Mouse (Mus musculus) embryo, embryonic 10.5 days (tissue): ENCODE measurements around the gene B430306N03Rik.
A peak's percentile ranks its signal among the peaks of the same experiment; 100 is the strongest.
"Not testable (repeated sequence)": the region's sequence is repeated elsewhere in the genome, so short reads cannot be mapped to it uniquely, and the experiment has no call there.

ENCODE experiments used
- DNase-seq: peaks from one replicate; pipeline ENCODE4 v3.0.0-alpha.2; 2015; ENCODE audit warnings: low spot score

Gene B430306N03Rik

DNA sequence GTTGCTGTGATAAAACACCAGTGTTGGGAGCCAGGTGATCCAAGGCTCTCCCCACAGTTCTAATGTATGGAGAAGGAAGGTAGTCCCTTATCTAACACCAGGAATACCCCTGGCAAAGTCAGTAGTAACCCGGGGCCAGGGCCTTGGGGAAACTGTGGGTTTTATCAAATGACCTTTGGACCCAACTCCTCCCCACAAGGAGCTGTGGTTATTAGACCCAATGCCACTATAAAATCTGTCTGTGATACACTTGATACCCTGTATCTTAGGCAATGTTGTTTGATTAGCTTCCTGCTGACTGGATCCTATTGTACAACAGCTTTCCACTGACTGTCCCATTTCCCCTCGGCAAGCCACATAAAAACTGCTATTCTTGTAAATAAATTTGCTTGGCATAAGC, 3.8 kb upstream of the B430306N03Rik start:
- no peak for DNase-seq

DNA sequence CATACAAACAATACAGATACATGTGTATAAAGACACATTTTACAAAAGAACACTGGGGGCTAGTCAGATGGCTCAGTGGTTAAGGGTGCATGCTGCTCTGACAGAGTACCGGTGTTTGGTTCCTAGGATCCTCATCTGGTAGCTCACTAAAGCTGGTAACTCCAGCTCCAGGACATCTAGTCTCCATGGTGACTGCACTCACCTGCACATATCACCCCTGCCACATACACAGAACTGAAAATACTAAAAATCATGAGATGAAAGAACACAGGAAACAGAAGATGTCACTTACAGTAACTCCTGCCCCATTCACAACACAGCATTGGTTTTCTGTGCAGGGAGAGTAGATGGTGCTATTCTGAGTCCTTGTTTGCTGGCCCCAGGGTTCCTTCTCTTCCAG, 2.7 kb downstream of the B430306N03Rik start:
- no peak for DNase-seq

DNA sequence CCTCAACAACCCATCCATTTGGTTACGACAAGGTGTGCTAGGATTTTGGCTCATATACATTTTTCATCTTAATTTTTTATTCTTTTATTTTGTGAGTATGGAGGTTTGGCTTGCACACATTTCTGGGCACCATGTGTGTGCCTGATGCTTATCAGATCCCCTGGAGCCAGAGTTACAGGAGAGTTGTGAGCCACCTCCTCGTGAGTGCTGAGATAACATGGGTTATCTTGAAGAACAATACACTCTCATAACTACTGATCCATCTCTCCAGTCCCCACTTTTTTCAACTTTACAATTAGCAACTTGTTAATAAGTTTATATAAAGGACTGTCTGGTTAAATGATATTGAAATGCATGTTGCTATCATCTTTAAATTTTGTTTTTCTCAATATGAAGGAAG, 5.3 kb downstream of the B430306N03Rik start:
- DNase-seq, result no peak

DNA sequence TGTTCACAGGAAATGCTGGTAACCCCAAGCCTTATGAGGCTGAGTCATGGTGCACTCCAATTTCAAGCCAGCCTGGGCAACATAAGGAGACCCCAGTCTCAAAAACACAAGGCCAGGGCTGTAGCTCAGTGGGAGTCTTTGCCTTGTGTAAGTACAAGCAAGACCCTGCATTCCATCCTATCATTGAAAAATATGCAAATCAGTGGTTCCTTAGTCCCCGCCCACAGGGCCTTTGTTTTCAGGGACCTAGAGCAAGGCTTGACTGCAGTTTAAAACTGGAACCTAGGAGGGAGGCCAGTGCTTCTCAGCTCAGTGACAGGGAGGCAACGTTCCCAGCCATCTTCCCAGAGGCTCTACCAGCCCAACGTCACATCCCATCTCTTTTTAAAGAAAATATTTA, 7.3 kb downstream of the B430306N03Rik start:
- DNase-seq, result peak; percentile 27

DNA sequence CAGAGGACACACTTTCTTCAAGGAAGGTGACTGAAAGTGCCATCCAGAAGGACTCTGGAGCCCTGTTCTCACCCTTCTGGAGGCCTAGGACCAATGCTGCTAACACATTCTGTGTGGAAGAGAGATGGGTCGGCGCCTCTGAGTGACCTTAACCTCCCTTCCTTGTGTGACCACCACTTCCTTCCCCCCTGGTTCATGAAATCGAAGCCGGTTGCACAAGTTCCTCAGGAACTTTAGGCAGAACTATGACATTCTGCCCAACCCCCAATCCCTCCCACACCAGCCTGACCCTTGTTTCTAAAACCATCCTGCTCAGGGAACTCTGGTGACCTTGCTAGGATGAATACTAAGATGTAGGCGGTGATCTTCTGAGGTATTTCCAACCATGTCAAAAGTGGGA, 8.3 kb downstream of the B430306N03Rik start:
- DNase-seq, result no peak

DNA sequence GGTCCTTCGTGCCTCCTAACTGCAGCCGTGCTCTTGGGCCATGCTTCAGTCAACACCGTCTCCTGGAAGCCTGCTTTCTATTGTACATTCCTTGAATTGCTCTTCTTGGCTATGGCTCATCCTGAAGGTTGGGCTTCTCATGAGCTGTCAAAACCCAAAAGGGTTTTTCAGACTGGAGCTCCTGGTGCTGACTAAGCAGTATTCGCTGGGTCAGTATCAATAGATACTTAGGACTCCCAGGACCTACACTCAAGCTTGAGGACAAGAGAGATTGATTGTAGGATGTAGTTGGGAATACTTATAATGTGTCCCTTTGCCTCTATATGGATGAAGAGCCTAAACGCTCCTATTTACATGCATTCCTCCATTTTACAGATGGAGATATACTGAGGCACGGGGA, 9.2 kb downstream of the B430306N03Rik start:
- DNase-seq, result no peak

DNA sequence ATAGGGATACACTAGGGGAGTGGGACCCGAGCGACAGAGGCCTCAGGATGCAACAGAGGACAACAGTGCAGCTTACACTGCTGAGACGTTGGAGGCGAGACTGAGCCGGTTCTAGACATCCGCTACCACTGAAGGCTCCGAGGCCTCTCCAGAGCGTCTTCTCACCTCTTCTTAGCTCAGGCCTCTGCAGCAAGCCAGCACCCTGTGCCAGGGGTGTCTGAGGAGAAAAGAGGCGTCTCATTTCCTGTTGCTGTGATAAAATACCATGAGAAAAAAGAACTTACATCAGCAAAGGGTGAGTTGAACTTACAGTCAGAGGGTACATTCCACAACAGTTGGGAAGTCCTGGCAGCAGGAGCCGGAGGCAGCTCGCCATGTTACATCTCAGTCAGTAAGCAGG, 9.7 kb downstream of the B430306N03Rik start:
- no peak for DNase-seq

DNA sequence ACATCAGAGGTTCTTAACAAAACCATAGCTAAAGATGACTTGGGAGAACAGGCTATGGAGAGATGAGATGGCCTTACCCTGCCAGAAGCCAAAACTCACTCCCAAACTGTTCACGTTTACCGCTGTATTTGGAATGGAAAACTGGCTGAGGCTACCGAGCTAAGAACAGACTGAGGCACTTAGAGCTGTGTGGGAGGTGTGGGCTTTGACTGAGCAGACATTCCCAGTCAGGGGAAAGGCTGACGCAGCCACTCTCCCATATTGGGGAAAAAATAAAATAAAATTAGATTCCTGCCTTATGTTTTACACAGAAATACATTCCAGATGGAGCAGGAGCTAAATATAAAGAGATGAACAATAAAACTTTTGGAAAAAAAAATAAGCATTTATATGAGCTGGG, 10.7 kb downstream of the B430306N03Rik start:
- DNase-seq, result no peak

DNA sequence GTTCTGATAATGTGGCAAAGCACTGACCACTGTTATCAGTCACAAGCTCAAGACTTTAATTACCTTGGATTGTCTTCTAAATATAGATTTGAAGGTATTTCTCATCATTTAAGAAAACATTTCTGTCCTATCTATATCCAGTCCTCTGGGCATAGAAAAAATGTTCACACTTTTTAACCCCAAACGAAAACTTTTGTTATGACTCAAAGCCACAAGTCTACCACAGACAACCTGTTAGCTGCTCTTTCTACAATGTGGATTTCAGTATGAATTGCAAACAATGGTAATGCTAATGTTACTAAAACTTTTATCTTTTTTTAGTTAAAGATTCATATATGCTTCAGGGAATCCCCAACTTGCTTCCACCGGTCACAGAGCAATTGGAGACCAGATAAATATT, 16.6 kb downstream of the B430306N03Rik start:
- DNase-seq, result no peak

DNA sequence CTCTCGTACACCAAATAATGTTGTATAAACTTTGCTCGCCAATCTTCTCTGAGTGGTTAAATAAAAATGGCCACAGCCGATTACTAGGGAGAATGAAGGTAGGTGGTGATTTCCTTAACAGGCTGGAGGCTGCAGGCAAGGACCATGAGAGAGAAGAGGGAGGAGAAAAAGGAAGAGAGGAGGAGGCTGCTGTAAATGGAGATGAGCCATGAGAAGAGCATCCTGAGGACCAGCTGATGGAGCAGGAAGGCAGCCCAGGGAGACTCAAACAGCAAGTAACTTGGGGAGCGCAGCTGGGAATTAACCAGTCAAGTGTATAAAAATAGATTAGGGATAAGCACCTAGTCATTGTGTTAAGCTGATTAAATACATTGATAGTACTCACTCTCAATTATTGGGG, 18.2 kb downstream of the B430306N03Rik start:
- DNase-seq, result no peak

DNA sequence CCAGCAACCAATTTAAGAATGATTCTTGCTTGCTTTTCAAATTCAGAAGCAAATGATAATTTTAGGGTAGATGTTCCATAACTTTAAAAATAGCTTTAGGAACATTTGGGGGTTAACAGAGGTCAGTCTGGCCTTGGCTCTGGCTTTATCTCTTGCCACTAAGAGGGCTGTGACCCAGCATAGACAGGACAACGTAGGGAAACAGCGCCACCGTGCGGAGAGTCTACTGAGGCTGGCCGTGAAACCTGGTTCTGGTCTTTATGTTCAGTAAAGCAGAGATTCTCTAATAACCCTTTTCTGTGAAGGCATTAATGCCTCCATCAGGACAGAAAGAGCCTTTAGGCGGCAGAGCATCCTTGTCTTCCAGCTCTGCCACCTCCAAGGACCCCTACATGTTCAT, 20.9 kb downstream of the B430306N03Rik start:
- DNase-seq, result peak; percentile 90

DNA sequence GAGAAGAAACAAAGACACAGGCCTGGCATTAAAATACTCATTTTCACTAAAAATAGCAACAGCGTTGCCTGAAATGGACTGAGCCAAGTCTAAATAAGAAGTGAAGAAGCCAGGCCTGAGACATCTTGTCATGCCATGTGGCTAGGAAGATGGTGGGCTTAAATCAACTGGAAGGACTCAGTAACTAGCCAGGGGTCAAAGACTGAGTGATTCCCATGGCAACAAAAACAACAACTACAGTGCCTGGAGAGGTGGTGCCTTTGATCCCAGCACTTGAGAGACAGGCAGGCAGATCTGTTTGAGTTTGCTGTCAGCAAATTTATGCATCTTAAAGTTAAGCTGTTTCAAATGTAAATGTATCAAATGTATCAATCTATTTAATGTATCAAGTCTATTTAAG, 24.3 kb downstream of the B430306N03Rik start:
- peak; percentile 50 for DNase-seq

DNA sequence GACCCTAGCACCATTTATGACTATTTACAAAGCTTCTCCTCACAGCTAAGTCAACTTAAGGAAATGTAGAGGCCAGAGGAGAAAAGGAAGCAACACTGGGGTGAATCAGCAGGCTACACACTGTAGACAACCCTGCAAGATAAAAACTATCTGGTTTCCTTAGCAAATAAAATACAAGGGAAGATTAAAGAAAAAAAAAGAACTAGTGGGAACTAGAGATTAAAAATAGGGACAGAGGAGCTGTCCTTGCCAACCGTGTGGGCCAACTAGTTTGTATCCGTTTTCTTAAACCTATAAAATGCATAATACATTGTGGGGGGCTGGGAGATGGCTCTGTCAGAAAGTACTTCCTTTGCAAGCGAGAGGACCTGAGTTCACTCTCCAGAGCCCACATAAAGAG, 26.0 kb downstream of the B430306N03Rik start:
- no peak for DNase-seq

DNA sequence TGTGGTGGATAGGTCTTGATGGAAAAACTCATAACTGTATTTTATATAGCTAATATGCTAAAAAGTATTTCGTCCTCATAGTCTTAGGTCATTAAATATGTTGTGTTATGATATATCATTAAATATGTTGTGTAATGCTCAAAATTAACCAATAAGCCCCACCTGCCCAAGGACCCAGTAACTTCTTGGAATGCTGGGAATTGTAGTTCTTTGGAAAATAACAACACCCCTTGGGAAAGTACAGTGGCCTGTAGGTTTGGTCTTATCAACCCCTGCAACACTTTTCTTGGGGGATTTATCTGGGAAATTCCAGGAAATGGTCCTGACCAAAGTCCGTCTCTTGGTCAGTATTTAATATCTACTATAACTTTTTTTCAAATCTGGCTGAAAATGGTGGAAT, 27.1 kb downstream of the B430306N03Rik start:
- DNase-seq, result no peak

DNA sequence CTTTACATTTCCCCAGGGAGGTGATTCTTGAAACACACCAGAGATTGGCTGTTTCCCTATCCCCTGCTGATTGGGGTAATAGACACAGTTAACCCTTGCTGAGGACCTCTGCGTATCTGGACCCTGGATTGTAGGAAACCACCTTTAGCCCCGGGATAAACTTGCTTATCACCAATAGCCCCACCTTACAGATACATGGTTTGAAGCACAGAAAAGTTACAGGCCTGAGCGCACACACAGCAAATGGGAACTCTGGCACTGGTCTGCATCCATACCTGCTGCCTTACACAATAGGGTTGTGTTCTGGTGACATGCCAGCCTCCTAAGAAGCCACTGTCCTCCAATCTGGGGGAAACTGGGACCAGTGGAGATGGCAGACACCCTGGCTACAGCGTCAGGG, 29.9 kb downstream of the B430306N03Rik start:
- DNase-seq, result no peak

DNA sequence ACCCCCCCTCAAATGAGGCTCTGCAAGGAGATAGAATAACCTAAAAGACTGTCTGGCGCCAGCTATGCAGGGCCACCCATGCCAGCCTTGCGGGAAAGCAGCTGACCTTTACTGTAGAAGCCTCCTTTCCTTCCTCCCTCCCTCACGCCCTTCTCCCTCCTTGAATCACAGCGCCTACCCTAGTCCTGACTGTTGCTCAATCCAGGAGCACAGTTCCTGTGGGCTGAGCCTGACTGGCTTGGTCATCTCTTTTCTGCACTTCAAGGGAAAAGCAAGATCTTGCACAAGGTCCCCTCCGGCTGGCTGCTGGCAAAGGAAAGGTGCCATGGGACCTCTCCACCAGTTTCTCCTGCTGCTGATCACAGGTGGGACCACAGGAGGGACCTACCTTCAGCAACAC, 30.3 kb downstream of the B430306N03Rik start, which contains the start of gene Trem2:
Gene Trem2, plus strand, starts transcription at position 171 of the 400 bp plus-strand sequence.
- no peak for DNase-seq

DNA sequence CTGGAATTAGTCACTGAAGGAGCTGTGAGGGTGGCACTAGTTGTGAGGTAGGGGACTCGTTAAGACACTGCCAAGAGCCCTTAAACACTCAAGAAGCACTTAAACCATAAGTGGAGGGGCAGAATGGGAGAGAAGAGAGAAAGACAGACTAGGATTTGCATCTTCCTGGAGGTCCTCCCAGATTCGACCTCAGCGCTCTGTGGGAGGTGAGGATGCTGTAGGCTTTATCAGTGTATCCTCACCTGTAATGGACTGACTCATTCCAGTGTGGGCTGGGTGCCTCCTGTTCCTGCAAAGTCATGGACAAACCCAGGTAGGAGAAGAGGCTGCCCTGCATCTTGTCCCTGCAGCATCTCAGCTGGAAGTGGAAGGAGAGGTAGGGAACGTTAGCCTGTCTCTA, 30.9 kb downstream of the B430306N03Rik start:
- no peak for DNase-seq

DNA sequence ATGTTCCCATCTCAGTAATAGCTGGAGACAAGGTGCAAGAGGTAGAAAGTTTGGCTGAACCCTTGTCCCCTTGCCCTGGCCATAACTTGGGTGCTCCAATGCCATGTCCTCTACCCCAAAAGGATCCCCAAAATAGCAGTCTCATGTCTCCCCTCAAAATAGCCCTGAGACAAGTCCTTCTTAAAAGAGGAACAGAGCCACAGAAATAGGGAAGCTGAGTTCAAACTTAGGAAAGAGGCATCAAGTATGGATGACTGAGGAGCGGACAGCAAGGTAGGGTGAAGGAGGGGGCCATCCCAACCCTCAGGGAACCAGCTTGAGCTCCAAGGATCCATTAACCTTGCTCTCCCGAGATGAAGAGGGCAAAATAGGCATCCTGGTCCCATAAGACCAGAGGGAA, 31.3 kb downstream of the B430306N03Rik start:
- DNase-seq, result no peak

DNA sequence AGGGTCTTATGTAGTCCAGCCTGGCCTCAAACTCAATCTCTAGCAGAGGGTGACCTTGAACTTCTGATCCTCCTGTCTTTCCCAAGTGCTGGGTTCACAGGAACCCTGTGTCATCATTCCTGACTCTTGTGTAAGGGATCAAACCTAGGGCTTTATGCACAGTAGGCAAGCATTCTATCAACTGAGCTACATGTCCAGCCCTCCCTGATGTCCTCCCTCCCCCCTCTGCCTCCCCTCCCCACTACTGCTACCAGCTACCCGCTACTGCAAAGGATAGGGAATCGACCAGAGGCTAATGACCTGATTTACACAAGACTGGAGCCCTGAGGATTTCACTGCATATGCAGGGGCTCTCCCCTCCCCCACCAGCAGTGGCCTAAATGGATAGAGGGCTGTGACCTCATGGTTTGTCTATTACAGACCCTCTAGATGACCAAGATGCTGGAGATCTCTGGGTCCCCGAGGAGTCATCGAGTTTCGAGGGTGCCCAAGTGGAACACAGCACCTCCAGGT, 34.8 kb downstream of the B430306N03Rik start:
- peak; percentile 4 for DNase-seq

DNA sequence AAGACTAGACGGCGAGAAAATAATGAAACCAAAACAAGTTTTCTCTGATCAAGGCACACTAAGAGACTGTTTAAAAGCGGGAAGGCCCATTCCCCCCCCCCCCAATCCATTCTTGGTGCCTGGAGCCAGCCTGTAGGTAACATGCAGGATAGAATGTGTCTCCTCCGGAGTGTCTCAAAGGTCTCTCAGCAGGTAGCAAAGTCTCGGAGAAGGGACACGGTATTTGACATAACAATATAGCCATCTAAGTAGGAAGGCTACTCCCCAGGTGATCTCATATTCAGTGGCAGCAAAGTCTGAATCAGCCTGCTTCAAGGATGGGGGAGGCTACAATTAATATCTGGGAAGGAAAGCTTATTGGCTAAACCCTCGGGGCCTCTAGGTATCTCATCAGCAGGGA, 37.0 kb downstream of the B430306N03Rik start:
- DNase-seq, result not testable (repeated sequence)

DNA sequence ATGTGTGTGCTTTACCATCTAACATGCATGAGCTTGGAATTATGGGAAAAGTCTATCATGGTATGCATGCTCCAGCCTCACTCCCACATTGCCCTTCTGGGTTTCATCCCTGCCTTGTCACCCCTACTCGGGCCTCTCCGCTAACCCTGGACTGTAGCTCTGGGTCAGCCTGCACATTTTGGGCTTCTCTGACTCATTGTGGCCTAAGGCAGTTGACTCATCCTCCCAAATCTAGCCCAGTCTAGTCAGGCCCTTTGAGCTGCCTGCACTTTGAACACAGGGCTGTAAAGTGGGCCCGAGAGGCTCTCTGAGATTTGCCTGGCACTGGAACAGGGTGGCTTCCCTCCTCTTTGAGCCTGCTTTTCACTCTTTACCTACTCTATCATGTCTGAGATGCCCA, 39.9 kb downstream of the B430306N03Rik start:
- DNase-seq, result no peak

DNA sequence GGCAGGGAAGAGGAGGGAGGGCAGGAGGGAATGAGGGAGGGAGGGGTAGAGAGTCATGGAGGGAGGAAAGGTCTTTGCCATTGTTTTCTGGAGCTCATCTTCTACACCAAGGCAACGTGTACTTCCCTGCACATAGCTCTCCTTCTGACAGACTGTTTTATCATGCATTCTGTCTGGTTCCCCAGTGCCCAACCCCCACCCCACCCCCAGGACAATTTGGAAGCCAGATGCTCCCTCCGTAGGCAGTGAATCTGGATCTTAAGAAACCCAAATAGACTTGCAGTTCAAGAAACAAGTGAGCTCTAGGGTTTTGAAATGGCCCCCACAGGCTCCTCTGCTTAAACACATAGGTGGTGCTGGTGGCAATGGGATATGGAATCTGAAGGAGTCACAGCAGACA, 42.0 kb downstream of the B430306N03Rik start:
- DNase-seq, result no peak

DNA sequence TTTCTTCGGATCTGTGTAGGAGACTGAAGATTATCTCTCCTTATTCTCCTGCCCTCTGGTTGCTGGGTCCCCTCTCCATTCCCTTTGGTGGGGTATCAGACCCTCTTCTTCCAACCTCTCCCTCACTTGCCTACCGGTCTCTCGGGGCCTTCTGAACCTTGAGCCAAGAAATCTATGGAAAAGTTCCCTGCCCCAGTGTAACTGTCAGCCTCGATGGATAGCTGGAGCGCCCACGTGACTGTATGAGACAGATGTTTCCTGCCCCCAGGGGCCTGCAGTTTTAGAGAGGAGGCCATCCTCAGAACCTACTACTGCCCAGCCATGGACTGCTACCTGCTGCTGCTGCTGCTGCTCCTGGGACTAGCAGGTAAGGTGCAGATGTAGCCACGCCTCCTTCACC, 43.7 kb downstream of the B430306N03Rik start, which contains the start of gene Treml1:
Gene Treml1, plus strand, starts transcription at position 301 of the 400 bp plus-strand sequence.
- no peak for DNase-seq

DNA sequence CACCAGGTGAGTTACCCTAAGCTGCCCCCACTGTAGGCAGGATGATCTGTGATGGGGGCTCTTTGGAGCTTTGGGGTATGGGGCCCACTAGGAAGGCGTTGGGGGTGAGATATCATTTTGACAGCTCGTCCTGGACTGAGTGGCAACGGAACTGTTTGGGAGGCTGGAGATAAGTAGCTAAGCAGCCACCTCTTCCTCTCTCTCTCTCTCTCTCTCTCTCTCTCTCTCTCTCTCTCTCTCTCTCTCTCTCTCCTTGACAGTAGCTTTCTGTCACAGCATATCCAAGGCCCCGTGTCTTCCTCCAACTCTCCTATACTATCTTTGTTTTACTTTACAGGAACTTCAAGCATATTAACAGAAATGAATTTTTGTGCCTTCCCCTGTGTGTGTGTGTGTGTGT, 44.5 kb downstream of the B430306N03Rik start:
- DNase-seq, result no peak

DNA sequence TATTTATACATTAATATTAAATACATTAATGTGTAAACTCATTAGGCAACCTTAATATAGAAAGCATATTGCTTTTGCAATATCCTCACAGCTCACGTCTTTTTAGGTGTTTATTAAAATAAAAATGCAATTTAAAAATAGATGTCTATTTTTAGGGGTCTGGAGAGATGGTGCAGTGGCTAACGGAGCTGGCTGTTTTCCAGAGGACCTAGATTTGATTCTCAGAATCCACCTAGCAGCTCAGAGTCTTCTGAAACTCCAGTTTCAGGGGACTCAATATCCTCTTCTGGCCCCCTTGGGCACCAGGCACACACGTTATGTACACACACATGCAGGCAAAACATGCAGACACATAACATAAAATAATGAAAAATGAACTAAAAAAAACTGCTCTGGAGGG, 46.4 kb downstream of the B430306N03Rik start:
- DNase-seq, result no peak
